Mouse (Mus musculus): ENCODE results near the gene Gm15085. TPM values are rescaled to one million over a fixed set of nuclear protein-coding genes. Genes with fewer than 3 reads are reported as not detected.
"Not testable (repeated sequence)": the region's sequence is repeated elsewhere in the genome, so short reads cannot be mapped to it uniquely, and the experiment has no call there.

Gene Gm15085
- polyA plus RNA-seq (2017; shearing (Covaris generic)), result not detected

DNA sequence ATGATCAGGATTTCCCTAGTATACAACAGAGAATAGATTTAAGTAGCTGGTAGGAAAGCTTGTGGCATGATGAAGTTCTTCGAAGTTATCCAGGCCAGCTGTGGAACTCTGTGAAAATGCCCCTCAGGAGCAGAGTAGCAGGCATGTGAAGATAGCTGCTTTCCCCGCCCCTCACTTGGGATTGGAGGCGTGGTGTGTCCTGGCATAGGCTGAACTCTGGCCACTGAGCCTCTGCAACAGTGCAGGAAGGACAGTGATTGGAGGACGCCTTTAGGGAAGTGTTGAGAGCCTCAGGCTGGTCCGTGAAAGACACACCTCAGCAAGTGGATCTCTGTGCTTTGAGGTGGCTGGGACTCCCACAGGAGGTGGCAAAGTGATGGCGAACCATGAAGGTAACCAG is at the start of gene Gm15085:
Gene Gm15085, plus strand, starts transcription at position 301 of the 400 bp plus-strand sequence.
- ATAC-seq, result not testable (repeated sequence)

Other genes starting within 250 kb of the Gm15085 start
- not detected for gene Gm15093, start 175.2 kb upstream of the Gm15085 start, polyA plus RNA-seq (2017; shearing (Covaris generic))
- gene Gm10439, start 147.0 kb downstream of the Gm15085 start, polyA plus RNA-seq (2017; shearing (Covaris generic)), result not detected